ENCODE assay signal across 8 mouse cellular contexts in the genomic region with DNA sequence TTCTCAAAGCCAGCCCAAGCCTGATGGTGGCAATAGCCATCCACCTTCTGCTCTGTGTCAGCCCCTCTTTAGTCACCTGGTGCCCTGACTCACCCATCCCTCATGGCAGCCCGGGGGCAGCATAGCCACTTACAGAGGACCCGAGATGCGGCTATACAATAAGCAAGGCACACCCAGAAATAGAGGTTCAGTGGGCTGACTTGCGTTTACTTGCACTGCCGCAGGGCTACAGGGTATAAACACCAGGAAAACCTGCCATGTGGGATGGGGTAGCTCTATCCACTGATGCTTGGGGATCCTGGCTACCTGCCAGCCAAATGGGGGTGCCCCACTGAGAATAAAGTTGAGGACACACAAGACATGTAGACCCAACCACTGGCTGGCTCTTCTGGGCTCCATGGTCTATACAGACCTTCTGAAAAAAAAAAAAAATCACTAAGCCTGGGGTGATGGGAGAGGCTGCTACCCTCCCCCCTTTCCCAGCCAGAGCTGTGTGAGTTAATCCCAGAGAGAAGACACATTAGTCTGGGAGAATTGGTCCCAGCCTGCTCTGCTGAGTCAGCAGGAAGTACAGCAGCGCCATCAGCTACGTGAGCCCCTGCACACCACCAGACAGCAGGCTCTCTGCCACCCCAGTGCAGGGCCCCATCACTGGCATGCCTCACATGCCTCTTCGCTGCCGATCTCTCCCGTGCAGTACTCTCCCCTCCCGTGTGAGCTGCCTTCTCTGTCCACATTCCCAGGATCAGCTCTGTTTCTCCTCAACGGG. TPM values are rescaled to one million over a fixed set of nuclear protein-coding genes. Genes with fewer than 3 reads are reported as not detected.
A peak's percentile ranks its signal among the peaks of the same experiment; 100 is the strongest.
DNase-seq lines count a peak whose midpoint lies in the region.

No protein-coding gene starts in this region.

- H3K9me3 ChIP-seq in hindbrain, embryonic 10.5 days = no peaks in the 10 kb centered on the region
- H3K9me3 ChIP-seq in midbrain, embryonic 10.5 days (replicated peaks) = no peaks in the 10 kb centered on the region

- H3K4me1 ChIP-seq in hindbrain, embryonic 10.5 days (replicated peaks) = peaks cover 40% of the 10 kb centered on the region
- peaks cover 32% of the 10 kb centered on the region for H3K4me1 ChIP-seq in midbrain, embryonic 10.5 days

- no peaks in the 10 kb centered on the region for H3K36me3 ChIP-seq in hindbrain, embryonic 10.5 days
- no peaks in the 10 kb centered on the region for H3K36me3 ChIP-seq in midbrain, embryonic 10.5 days

- 58% methylated on average over 12 of the region's 12 CpGs for WGBS in hindbrain, embryonic 10.5 days
- whole genome bisulfite sequencing in midbrain, embryonic 10.5 days = 61% methylated on average over 12 of the region's 12 CpGs

- no peaks in the 10 kb centered on the region for H3K27me3 ChIP-seq in hindbrain, embryonic 10.5 days (ENCODE audit: insufficient read depth, poor library complexity, severe bottlenecking)
- no peaks in the 10 kb centered on the region for H3K27me3 ChIP-seq in midbrain, embryonic 10.5 days (ENCODE audit: low read depth, poor library complexity, severe bottlenecking)

- peak; percentile 16 to 29 for DNase-seq in cerebellum, postnatal 10 days
- no peak for DNase-seq in cerebellum, adult 8-10 months
- DNase-seq in ZHBTc4 (ENCODE audit: low read depth, low spot score) = peak; percentile 50
- DNase-seq in hindbrain, embryonic 10.5 days (ENCODE audit: low spot score) = peak; percentile 44
- DNase-seq in midbrain, embryonic 10.5 days (ENCODE audit: low spot score) = peak; percentile 45
- DNase-seq in T-cell, adult 2 months (ENCODE audit: low spot score) = no peak
- no peak for DNase-seq in layer of hippocampus, adult 8-10 months (ENCODE audit: low spot score in 2 of 2)
- DNase-seq in spleen, postnatal 10 days (ENCODE audit: low spot score in 2 of 2) = no peak

- H3K4me3 ChIP-seq in hindbrain, embryonic 10.5 days = no peak overlapping the region
- no peak overlapping the region for H3K4me3 ChIP-seq in midbrain, embryonic 10.5 days

- H3K27ac ChIP-seq in hindbrain, embryonic 10.5 days = peak overlapping the region; percentile 77
- peak overlapping the region; percentile 80 for H3K27ac ChIP-seq in midbrain, embryonic 10.5 days (replicated peaks)

RNA-seq across cellular contexts. Expression of a gene that starts 57.8 kb away (rescaled TPM):
- polyA plus RNA-seq in hindbrain, embryonic 10.5 days (2016; fragmentation: Nextera tagmentation; extraction: Ambion mirVana) = not detected in 2 replicates
- polyA plus RNA-seq in midbrain, embryonic 10.5 days (2016; fragmentation: Nextera tagmentation; extraction: Ambion mirVana) = not detected in 2 replicates
- total RNA-seq in layer of hippocampus, adult 8-10 months (2022) = under 1 TPM in 3 of 4 experiments, not detected in 1; 0.23 to 0.43 (median 0.25) TPM

Comparison
In these comparisons a context has a peak if more than half of its experiments do, and no peak if none do; other contexts are left out.
1. DNase-seq: peak in cerebellum, postnatal 10 days (2 of 2), ZHBTc4 (single experiment), hindbrain, embryonic 10.5 days (single experiment) and midbrain, embryonic 10.5 days (single experiment); none in cerebellum, adult 8-10 months (single experiment), T-cell, adult 2 months (single experiment), layer of hippocampus, adult 8-10 months (0 of 2) and spleen, postnatal 10 days (0 of 2).